Mouse (Mus musculus): ENCODE measurements around the gene Htr5b. TPM values are rescaled to one million over a fixed set of nuclear protein-coding genes. Genes with fewer than 3 reads are reported as not detected.

Gene Htr5b
- total RNA-seq, 2 experiments from 2014 or later: 1.6 to 3.3 TPM

GRCm38 (mm10) chr1:121497093-121497492, 31.2 kb downstream of the Htr5b start:
- no peak for DNase-seq (ENCODE audit: low spot score in 2 of 2)

- peak; percentile 29 to 37 for DNase-seq (ENCODE audit: low spot score in 2 of 2)
Measured at GRCm38 (mm10) chr1:121490241-121490640, 38.0 kb downstream of the Htr5b start.

GRCm38 (mm10) chr1:121486803-121487202, 41.5 kb downstream of the Htr5b start:
- no peak for DNase-seq (ENCODE audit: low spot score in 2 of 2)

- no peak for DNase-seq (ENCODE audit: low spot score in 2 of 2)
Measured at GRCm38 (mm10) chr1:121483091-121483490, 45.2 kb downstream of the Htr5b start.

GRCm38 (mm10) chr1:121479403-121479802, 48.9 kb downstream of the Htr5b start:
- DNase-seq (ENCODE audit: low spot score in 2 of 2): no peak

GRCm38 (mm10) chr1:121478284-121478980, 49.8 kb downstream of the Htr5b start:
- peak; percentile 30 to 36 for DNase-seq (ENCODE audit: low spot score in 2 of 2)

- DNase-seq (ENCODE audit: low spot score in 2 of 2): no peak
Measured at GRCm38 (mm10) chr1:121477716-121478115, 50.5 kb downstream of the Htr5b start.

GRCm38 (mm10) chr1:121471503-121471902, 56.8 kb downstream of the Htr5b start:
- DNase-seq (ENCODE audit: low spot score in 2 of 2): no peak

GRCm38 (mm10) chr1:121468271-121468670, 60.0 kb downstream of the Htr5b start:
- no peak for DNase-seq (ENCODE audit: low spot score in 2 of 2)

- no peak for DNase-seq (ENCODE audit: low spot score in 2 of 2)
Measured at GRCm38 (mm10) chr1:121466276-121466675, 62.0 kb downstream of the Htr5b start.

- DNase-seq (ENCODE audit: low spot score in 2 of 2): no peak
Measured at GRCm38 (mm10) chr1:121463806-121464205, 64.5 kb downstream of the Htr5b start.

- DNase-seq (ENCODE audit: low spot score in 2 of 2): no peak
Measured at GRCm38 (mm10) chr1:121462643-121463042, 65.6 kb downstream of the Htr5b start.

GRCm38 (mm10) chr1:121461895-121462294, 66.4 kb downstream of the Htr5b start:
- no peak for DNase-seq (ENCODE audit: low spot score in 2 of 2)

- no peak for DNase-seq (ENCODE audit: low spot score in 2 of 2)
Measured at GRCm38 (mm10) chr1:121460077-121460476, 68.2 kb downstream of the Htr5b start.

Other genes starting within 250 kb of the Htr5b start
- gene Insig2, start 195.9 kb downstream of the Htr5b start, total RNA-seq (2021): 10 to 100 TPM; 58.3 to 68.1 TPM
- gene Ccdc93, start 97.4 kb downstream of the Htr5b start, total RNA-seq (2021): 10 to 100 TPM; 23.6 to 27.2 TPM
- gene Ddx18, start 39.5 kb upstream of the Htr5b start, total RNA-seq (2021): 10 to 100 TPM; 27.2 to 30.1 TPM

All from left cerebral cortex, adult 18-20 months (tissue).